Mouse (Mus musculus): ENCODE measurements around the gene Xrcc6.

DNA sequence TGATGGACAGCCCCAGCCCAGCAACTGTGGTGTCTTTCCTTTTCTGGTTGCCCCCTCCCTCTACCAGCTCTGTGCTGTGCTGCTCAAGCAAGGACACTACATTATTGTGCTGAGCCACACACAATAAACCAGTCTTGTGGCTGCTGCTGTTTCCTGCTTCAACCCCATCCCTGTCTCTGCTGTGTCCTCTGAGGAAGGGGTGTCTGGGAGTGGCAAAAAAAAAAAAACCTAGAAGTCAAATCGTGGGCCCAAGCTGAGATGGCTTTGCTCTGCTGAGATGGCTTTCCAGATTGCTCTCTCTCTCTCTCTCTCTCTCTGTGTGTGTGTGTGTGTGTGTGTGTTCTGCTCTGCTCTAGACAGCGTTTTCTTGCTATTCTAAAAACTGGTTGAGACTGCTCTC is 19.2 kb upstream of the Xrcc6 start:
- TF ChIP-seq CTCF (IDR thresholded peaks at IDR 0.05) (no peak), EP300 (IDR thresholded peaks at IDR 0.05) (no peak)

Measured in lung, postnatal 0 days (tissue).